Mouse (Mus musculus) limb, embryonic 15.5 days (tissue): ENCODE data around the gene AC109138.7. TPM values are rescaled to one million over a fixed set of nuclear protein-coding genes. Genes with fewer than 3 reads are reported as not detected.

ENCODE experiments used
- ATAC-seq: fragments of 200-750 bp; cut with Nextera tagmentation; 2 replicates; pipeline ENCODE4 v1.8.0; 2017; ENCODE audit warnings: low read depth, moderate TSS enrichment; ENCODE audit not compliant: insufficient number of reproducible peaks, low FRiP score, low TSS enrichment
- H3K27ac ChIP-seq: fragments of 300-500 bp; sonication (generic); 2 replicates; pipeline ENCODE4 v1.5.1; 2015; ENCODE audit warnings: moderate library complexity, mild to moderate bottlenecking, inconsistent platforms
- H3K27me3 ChIP-seq: fragments of 300-500 bp; sonication (generic); 2 replicates; pipeline ENCODE4 v1.6.1; 2015; ENCODE audit warnings: inconsistent platforms
- H3K36me3 ChIP-seq: fragments of 300-500 bp; sonication (generic); 2 replicates; pipeline ENCODE4 v1.6.1; 2015; ENCODE audit warnings: inconsistent platforms
- H3K4me1 ChIP-seq: fragments of 300-500 bp; sonication (generic); 2 replicates; pipeline ENCODE4 v1.6.1; 2015; ENCODE audit warnings: inconsistent platforms
- H3K4me2 ChIP-seq: fragments of 300-500 bp; sonication (generic); 2 replicates; pipeline ENCODE4 v1.6.1; 2015; ENCODE audit warnings: mild to moderate bottlenecking, inconsistent platforms
- H3K4me3 ChIP-seq: fragments of 300-500 bp; sonication (generic); 2 replicates; pipeline ENCODE4 v1.5.1; 2015; ENCODE audit warnings: mild to moderate bottlenecking, inconsistent platforms
- H3K9ac ChIP-seq: fragments of 300-500 bp; sonication (generic); 2 replicates; pipeline ENCODE4 v1.6.1; 2015; ENCODE audit warnings: inconsistent platforms
- H3K9me3 ChIP-seq: fragments of 300-500 bp; sonication (generic); 2 replicates; pipeline ENCODE4 v1.6.1; 2016; ENCODE audit warnings: inconsistent platforms
- WGBS: fragments of 180-500 bp; shearing (Covaris S2); methylation state at CpG from one replicate; pipeline ENCODE4 v1.1.7; 2015; 5-methylcytosine and 5-hydroxymethylcytosine counted together
- polyA plus RNA-seq: library from polyadenylated mRNA; unstranded; fragments of >200 nt; fragmentation: Nextera tagmentation; extraction: Ambion mirVana; gene quantifications from 2 replicates; pipeline ENCODE4 v1.2.1, GENCODE M21; 2015

Gene AC109138.7
- not detected in 2 replicates for polyA plus RNA-seq

- H3K4me2 ChIP-seq = peak within 1 kb of the TSS; percentile 80
- no peaks in the 10 kb centered on the region for H3K9me3 ChIP-seq
- peaks cover 64% of the 10 kb centered on the region for H3K4me1 ChIP-seq
- 0 out of 2 replicates have a peak, but pooled peaks have one; percentile 32 for ATAC-seq
- H3K27me3 ChIP-seq = no peaks in the 10 kb centered on the region
- peak within 1 kb of the TSS; percentile 91 for H3K4me3 ChIP-seq
- peak within 1 kb of the TSS; percentile 93 for H3K9ac ChIP-seq
- no peaks in the 10 kb centered on the region for H3K36me3 ChIP-seq
- under 1% methylated on average over 47 of the region's 49 CpGs for WGBS
- H3K27ac ChIP-seq = peak within 1 kb of the TSS; percentile 96
These were observed at the start of gene AC109138.7, which contains the start of gene Clcf1 for GRCm38 (mm10) chr19:4214071-4214770. TSS of gene AC109138.7 (plus strand) at chr19:4214357. TSS of gene Clcf1 (plus strand) at chr19:4214238.

GRCm38 (mm10) chr19:4164721-4165120, 49.4 kb upstream of the AC109138.7 start:
- peaks cover 21% of the 10 kb centered on the region for H3K36me3 ChIP-seq
- WGBS = 79% methylated on average over 2 of the region's 2 CpGs
- H3K9me3 ChIP-seq = no peaks in the 10 kb centered on the region
- H3K4me1 ChIP-seq = peaks cover 22% of the 10 kb centered on the region
- no peak overlapping the region for H3K4me3 ChIP-seq
- no peak overlapping the region for H3K27ac ChIP-seq
- H3K4me2 ChIP-seq = no peak overlapping the region
- no peak for ATAC-seq
- H3K9ac ChIP-seq = no peak overlapping the region
- no peaks in the 10 kb centered on the region for H3K27me3 ChIP-seq

GRCm38 (mm10) chr19:4166678-4167476, 47.3 kb upstream of the AC109138.7 start:
- Histone ChIP-seq H3K4me2 (no peak overlapping the region), H3K36me3 (peaks cover 3% of the 10 kb centered on the region), H3K9ac (no peak overlapping the region), H3K4me1 (peaks cover 40% of the 10 kb centered on the region), H3K4me3 (no peak overlapping the region), H3K9me3 (no peaks in the 10 kb centered on the region), H3K27me3 (no peaks in the 10 kb centered on the region), H3K27ac (no peak overlapping the region)
- 71% methylated on average over 9 of the region's 9 CpGs for WGBS
- no peak for ATAC-seq

- H3K4me2 ChIP-seq = peak overlapping the region; percentile 86
- no peaks in the 10 kb centered on the region for H3K36me3 ChIP-seq
- H3K27me3 ChIP-seq = no peaks in the 10 kb centered on the region
- under 1% methylated on average over 43 of the region's 43 CpGs for WGBS
- peak overlapping the region; percentile 52 for H3K4me3 ChIP-seq
- H3K9ac ChIP-seq = peak overlapping the region; percentile 73
- H3K9me3 ChIP-seq = no peaks in the 10 kb centered on the region
- peak; percentile 93 for ATAC-seq
- peaks cover 29% of the 10 kb centered on the region for H3K4me1 ChIP-seq
- peak overlapping the region; percentile 96 for H3K27ac ChIP-seq
These were observed 44.8 kb upstream of the AC109138.7 start for GRCm38 (mm10) chr19:4169378-4169784.

GRCm38 (mm10) chr19:4169810-4170209, 44.3 kb upstream of the AC109138.7 start:
- Histone ChIP-seq H3K4me3 (peak overlapping the region; percentile 52), H3K9ac (peak overlapping the region; percentile 73), H3K27me3 (no peaks in the 10 kb centered on the region), H3K4me2 (peak overlapping the region; percentile 86), H3K36me3 (no peaks in the 10 kb centered on the region), H3K9me3 (no peaks in the 10 kb centered on the region), H3K4me1 (peaks cover 29% of the 10 kb centered on the region), H3K27ac (peak overlapping the region; percentile 96)
- peak; percentile 30 for ATAC-seq
- WGBS = 7% methylated on average over 27 of the region's 27 CpGs

GRCm38 (mm10) chr19:4170723-4171392, 43.3 kb upstream of the AC109138.7 start:
- Histone ChIP-seq H3K27ac (peak overlapping the region; percentile 96), H3K4me2 (no peak overlapping the region), H3K9me3 (no peaks in the 10 kb centered on the region), H3K4me1 (peaks cover 39% of the 10 kb centered on the region), H3K27me3 (no peaks in the 10 kb centered on the region), H3K36me3 (no peaks in the 10 kb centered on the region), H3K4me3 (no peak overlapping the region), H3K9ac (no peak overlapping the region)
- ATAC-seq = no peak
- 84% methylated on average over 10 of the region's 10 CpGs for WGBS

- Histone ChIP-seq H3K9me3 (no peaks in the 10 kb centered on the region), H3K36me3 (no peaks in the 10 kb centered on the region), H3K9ac (no peak overlapping the region), H3K4me2 (no peak overlapping the region), H3K4me1 (peaks cover 39% of the 10 kb centered on the region), H3K4me3 (no peak overlapping the region), H3K27ac (peak overlapping the region; percentile 66), H3K27me3 (no peaks in the 10 kb centered on the region)
- ATAC-seq = no peak
- 43% methylated on average over 13 of the region's 13 CpGs for WGBS
These were observed 42.5 kb upstream of the AC109138.7 start for GRCm38 (mm10) chr19:4171393-4172290.

GRCm38 (mm10) chr19:4172925-4173324, 41.2 kb upstream of the AC109138.7 start:
- no peaks in the 10 kb centered on the region for H3K9me3 ChIP-seq
- H3K4me3 ChIP-seq = no peak overlapping the region
- H3K4me1 ChIP-seq = peaks cover 39% of the 10 kb centered on the region
- H3K27me3 ChIP-seq = no peaks in the 10 kb centered on the region
- no peak overlapping the region for H3K27ac ChIP-seq
- no peaks in the 10 kb centered on the region for H3K36me3 ChIP-seq
- no peak overlapping the region for H3K4me2 ChIP-seq
- 58% methylated on average over 11 of the region's 11 CpGs for WGBS
- no peak overlapping the region for H3K9ac ChIP-seq
- ATAC-seq = no peak

GRCm38 (mm10) chr19:4175368-4175947, 38.7 kb upstream of the AC109138.7 start, which contains the start of gene Carns1:
TSS of gene Carns1 (minus strand) at chr19:4175479.
- peak; percentile 49; the same call in 1 of the 2 replicates for ATAC-seq
- no peaks in the 10 kb centered on the region for H3K36me3 ChIP-seq
- H3K4me3 ChIP-seq = no peak within 1 kb of the TSS
- H3K9ac ChIP-seq = 0 out of 2 replicates have a peak within 1 kb of the TSS, but pooled peaks have one; percentile 23
- peaks cover 27% of the 10 kb centered on the region for H3K4me1 ChIP-seq
- H3K27ac ChIP-seq = peak within 1 kb of the TSS; percentile 29; the same call in 1 of the 2 replicates
- H3K9me3 ChIP-seq = no peaks in the 10 kb centered on the region
- H3K27me3 ChIP-seq = no peaks in the 10 kb centered on the region
- 5% methylated on average over 11 of the region's 11 CpGs for WGBS
- H3K4me2 ChIP-seq = peak within 1 kb of the TSS; percentile 35

- Histone ChIP-seq H3K4me2 (no peak overlapping the region), H3K4me3 (no peak overlapping the region), H3K9ac (no peak overlapping the region), H3K9me3 (no peaks in the 10 kb centered on the region), H3K27me3 (no peaks in the 10 kb centered on the region), H3K27ac (no peak overlapping the region), H3K4me1 (peaks cover 14% of the 10 kb centered on the region), H3K36me3 (no peaks in the 10 kb centered on the region)
- no peak for ATAC-seq
- WGBS = 88% methylated on average over 7 of the region's 7 CpGs
These were observed 33.7 kb upstream of the AC109138.7 start for GRCm38 (mm10) chr19:4180411-4180810.
